Mouse (Mus musculus) kidney, postnatal 0 days (tissue): ENCODE results near the gene Tango6. TPM values are rescaled to one million over a fixed set of nuclear protein-coding genes. Genes with fewer than 3 reads are reported as not detected.

ENCODE experiments used
- ATAC-seq: fragments of 200-750 bp; cut with Nextera tagmentation; replicated peaks from 2 replicates; pipeline ENCODE4 v1.8.0; 2017; ENCODE audit warnings: low read depth, moderate number of reproducible peaks, moderate TSS enrichment, moderate library complexity; ENCODE audit not compliant: low FRiP score
- DNase-seq: peaks from one replicate; pipeline ENCODE4 v3.0.0-alpha.2; 2016; ENCODE audit warnings: low spot score
- H3K27ac ChIP-seq: fragments of 300-500 bp; sonication (generic); 2 replicates; pipeline ENCODE4 v1.5.1; 2014; ENCODE audit warnings: mild to moderate bottlenecking
- H3K27me3 ChIP-seq: fragments of 300-500 bp; sonication (generic); 2 replicates; pipeline ENCODE4 v1.6.1; 2014; ENCODE audit warnings: low read length, mixed read lengths; ENCODE audit not compliant: insufficient read depth
- H3K36me3 ChIP-seq: fragments of 300-500 bp; sonication (generic); 2 replicates; pipeline ENCODE4 v1.6.1; 2014; ENCODE audit warnings: low read length, mixed read lengths; ENCODE audit not compliant: insufficient read depth
- H3K4me1 ChIP-seq: fragments of 300-500 bp; sonication (generic); replicated peaks from 2 replicates; pipeline ENCODE4 v1.6.1; 2014; ENCODE audit warnings: antibody characterized with exemption, low read length, mixed read lengths; ENCODE audit not compliant: insufficient read depth
- H3K4me2 ChIP-seq: fragments of 300-500 bp; sonication (generic); 2 replicates; pipeline ENCODE4 v1.6.1; 2014; ENCODE audit warnings: mild to moderate bottlenecking, low read length, moderate library complexity, mixed read lengths
- H3K4me3 ChIP-seq: fragments of 300-500 bp; sonication (generic); replicated peaks from 2 replicates; pipeline ENCODE4 v1.5.1; 2014; ENCODE audit warnings: low read depth, low read length
- H3K9ac ChIP-seq: fragments of 300-500 bp; sonication (generic); 2 replicates; pipeline ENCODE4 v1.6.1; 2014; ENCODE audit warnings: low read depth, low read length
- H3K9me3 ChIP-seq: fragments of 300-500 bp; sonication (generic); replicated peaks from 2 replicates; pipeline ENCODE4 v1.6.1; 2016; ENCODE audit warnings: low read length, inconsistent platforms, mixed read lengths
- CTCF ChIP-seq: IDR thresholded peaks from 2 replicates; pipeline ENCODE4 v1.5.1; 2016; ENCODE audit warnings: antibody characterized with exemption, low read depth, mild to moderate bottlenecking, moderate library complexity
- WGBS: fragments of 180-500 bp; shearing (Covaris S2); extraction: QIAGEN DNeasy Blood & Tissue Kit; methylation state at CpG from one replicate; pipeline ENCODE4 v1.1.7; 2014; 5-methylcytosine and 5-hydroxymethylcytosine counted together
- polyA plus RNA-seq: library from polyadenylated mRNA; unstranded; fragments of >200 nt; fragmentation: Nextera tagmentation; extraction: Ambion mirVana; gene quantifications from 2 replicates; pipeline ENCODE4 v1.2.1, GENCODE M21; 2015

Gene Tango6
- polyA plus RNA-seq, 1 experiment from 2014 or later, result 6.4 TPM

- no peak overlapping the region for H3K4me2 ChIP-seq
- no peak for TF ChIP-seq CTCF
- WGBS, result 62% methylated on average over 13 of the region's 13 CpGs
- ATAC-seq (no peak), DNase-seq (no peak)
- H3K27me3 ChIP-seq, result no peaks in the 10 kb centered on the region
- no peaks in the 10 kb centered on the region for H3K9me3 ChIP-seq
- H3K9ac ChIP-seq, result no peak overlapping the region
- no peak overlapping the region for H3K27ac ChIP-seq
- no peak overlapping the region for H3K4me3 ChIP-seq
- no peaks in the 10 kb centered on the region for H3K36me3 ChIP-seq
- H3K4me1 ChIP-seq, result 0 out of 2 replicates have a peak, but pooled peaks cover 2% of the 10 kb centered on the region
These were observed 86.4 kb downstream of the Tango6 start for GRCm38 (mm10) chr8:106769147-106769805.

DNA sequence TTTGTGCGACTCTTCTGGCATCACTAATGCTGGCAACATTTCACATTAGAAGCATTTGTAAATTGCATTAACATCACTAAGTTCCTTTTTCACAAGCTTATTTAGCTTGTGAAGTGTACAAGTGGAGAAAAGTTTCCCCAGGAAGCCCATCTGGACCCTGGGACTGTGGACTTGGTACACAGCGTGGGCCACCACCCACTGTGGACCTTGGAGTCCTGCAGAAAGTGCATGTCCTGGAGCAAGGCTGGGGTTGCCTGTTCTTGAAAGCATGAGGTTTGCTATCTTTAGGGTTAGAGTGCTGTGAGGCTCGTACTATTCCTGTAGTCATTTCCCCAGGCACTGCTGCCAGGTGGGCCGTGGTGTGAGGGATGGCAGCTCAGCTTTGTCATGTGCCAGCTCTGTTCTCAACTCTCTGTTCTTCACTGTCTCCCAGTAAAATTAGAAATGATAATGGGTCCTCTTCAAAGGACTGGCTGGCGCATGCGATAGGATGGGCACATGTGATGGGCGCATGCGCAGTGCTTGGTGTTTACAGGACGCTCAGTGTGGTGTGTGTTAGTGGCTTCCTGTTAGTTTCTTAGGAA, 87.8 kb downstream of the Tango6 start:
- H3K4me1 ChIP-seq, result 0 out of 2 replicates have a peak, but pooled peaks cover 2% of the 10 kb centered on the region
- ATAC-seq, result no peak
- TF ChIP-seq CTCF, result no peak
- 94% methylated on average over 9 of the region's 9 CpGs for WGBS
- no peaks in the 10 kb centered on the region for H3K27me3 ChIP-seq
- DNase-seq, result no peak
- no peak overlapping the region for H3K4me3 ChIP-seq
- H3K9ac ChIP-seq, result no peak overlapping the region
- no peaks in the 10 kb centered on the region for H3K36me3 ChIP-seq
- no peak overlapping the region for H3K27ac ChIP-seq
- no peaks in the 10 kb centered on the region for H3K9me3 ChIP-seq
- no peak overlapping the region for H3K4me2 ChIP-seq

DNA sequence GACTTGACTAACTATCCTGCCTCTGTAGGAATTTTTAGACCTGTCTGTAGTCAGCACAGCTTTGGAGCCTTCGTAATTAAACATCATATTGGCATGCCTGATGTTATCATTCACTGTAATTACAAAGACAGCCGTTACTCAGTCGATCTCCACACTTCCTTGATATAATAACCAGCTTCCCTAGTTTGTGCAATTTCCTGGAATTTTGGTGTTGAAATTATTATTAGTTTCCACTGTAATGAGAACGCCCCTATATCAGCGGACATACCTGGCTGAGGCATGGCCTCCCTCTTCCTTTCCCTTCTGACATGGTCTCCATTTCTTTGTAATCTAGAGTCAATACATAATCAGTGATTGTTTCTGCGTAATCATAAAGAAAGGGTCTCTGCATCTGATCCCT, 89.2 kb downstream of the Tango6 start:
- ATAC-seq (no peak), DNase-seq (no peak)
- 64% methylated on average over 6 of the region's 6 CpGs for WGBS
- Histone ChIP-seq H3K4me1 (0 out of 2 replicates have a peak, but pooled peaks cover 2% of the 10 kb centered on the region), H3K9ac (no peak overlapping the region), H3K4me3 (no peak overlapping the region), H3K27ac (no peak overlapping the region), H3K4me2 (no peak overlapping the region), H3K36me3 (no peaks in the 10 kb centered on the region), H3K9me3 (no peaks in the 10 kb centered on the region), H3K27me3 (no peaks in the 10 kb centered on the region)
- no peak for TF ChIP-seq CTCF

DNA sequence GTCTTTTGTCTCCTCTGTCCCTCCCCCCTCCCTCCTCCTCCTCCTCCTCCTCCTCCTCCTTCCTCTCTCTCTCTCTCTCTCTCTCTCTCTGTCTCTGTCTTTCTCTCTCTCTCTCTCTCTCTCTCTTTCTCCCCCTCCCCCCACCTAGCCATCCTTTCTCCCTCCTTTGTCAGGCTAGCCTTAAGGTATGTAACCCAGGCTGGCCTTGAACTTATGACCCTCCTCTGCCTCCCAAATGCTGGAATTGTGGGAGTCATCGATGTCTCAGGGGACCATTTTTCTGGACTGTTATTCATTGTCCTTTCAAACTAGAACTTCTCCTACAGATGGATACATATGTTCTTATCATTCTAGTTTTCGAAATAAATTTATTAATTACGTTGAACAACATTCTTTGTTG, 89.6 kb downstream of the Tango6 start:
- Histone ChIP-seq H3K27me3 (no peaks in the 10 kb centered on the region), H3K9me3 (no peaks in the 10 kb centered on the region)

GRCm38 (mm10) chr8:106774567-106775320, 91.9 kb downstream of the Tango6 start:
- Histone ChIP-seq H3K27me3 (no peaks in the 10 kb centered on the region), H3K9me3 (no peaks in the 10 kb centered on the region), H3K4me1 (0 out of 2 replicates have a peak, but pooled peaks cover 2% of the 10 kb centered on the region), H3K9ac (no peak overlapping the region), H3K4me3 (no peak overlapping the region), H3K4me2 (no peak overlapping the region), H3K27ac (no peak overlapping the region), H3K36me3 (no peaks in the 10 kb centered on the region)
- no peak for TF ChIP-seq CTCF
- WGBS, result 70% methylated on average over 8 of the region's 8 CpGs
- DNase-seq (no peak), ATAC-seq (no peak)

More for the DNA sequence above, 89.6 kb downstream of the Tango6 start:
- Histone ChIP-seq H3K36me3 (no peaks in the 10 kb centered on the region), H3K4me2 (no peak overlapping the region), H3K4me3 (no peak overlapping the region), H3K9ac (no peak overlapping the region), H3K4me1 (0 out of 2 replicates have a peak, but pooled peaks cover 2% of the 10 kb centered on the region), H3K27ac (no peak overlapping the region)
- no peak for TF ChIP-seq CTCF
- ATAC-seq (no peak), DNase-seq (no peak)
- WGBS, result 81% methylated on average over 3 of the region's 3 CpGs

GRCm38 (mm10) chr8:106789623-106790022, 106.8 kb downstream of the Tango6 start:
- ATAC-seq, result no peak
- Histone ChIP-seq H3K36me3 (no peaks in the 10 kb centered on the region), H3K9ac (no peak overlapping the region), H3K27me3 (no peaks in the 10 kb centered on the region), H3K4me3 (no peak overlapping the region), H3K27ac (no peak overlapping the region), H3K4me2 (no peak overlapping the region), H3K9me3 (no peaks in the 10 kb centered on the region), H3K4me1 (0 out of 2 replicates have a peak, but pooled peaks cover 4% of the 10 kb centered on the region)
- WGBS, result 66% methylated on average over 4 of the region's 4 CpGs
- TF ChIP-seq CTCF, result no peak
- no peak for DNase-seq
